Mouse (Mus musculus) gastrocnemius, postnatal 10 days (tissue): ENCODE results near the gene Akap12. TPM values are rescaled to one million over a fixed set of nuclear protein-coding genes. Genes with fewer than 3 reads are reported as not detected.

Source experiments
- DNase-seq: peaks from one replicate; pipeline ENCODE4 v3.0.0; 2021; ENCODE audit warnings: mixed read lengths
- long read RNA-seq, 2 experiments: library from polyadenylated mRNA; stranded (forward); transcript quantifications; one replicate each; pipeline ENCODE4 v2.0.0; 2021
- total RNA-seq, 2 experiments: library from RNA; stranded (reverse); gene quantifications; 2 replicates each; pipeline ENCODE4 v1.2.3; 2021

Akap12 gene
- total RNA-seq, result 10 to 100 TPM; 36.3 to 47.8 TPM
- long read RNA-seq, experiment 1, full-length matches to known transcripts, result 8 of 39 reads
- long read RNA-seq, experiment 1, partial matches to known transcripts, result 18 of 39 reads
- long read RNA-seq, experiment 1, other reads (novel, unspliced or antisense), result 13 of 39 reads
- long read RNA-seq, experiment 2, full-length matches to known transcripts, result 5 of 23 reads
- long read RNA-seq, experiment 2, partial matches to known transcripts, result 9 of 23 reads
- long read RNA-seq, experiment 2, other reads (novel, unspliced or antisense), result 9 of 23 reads

DNA sequence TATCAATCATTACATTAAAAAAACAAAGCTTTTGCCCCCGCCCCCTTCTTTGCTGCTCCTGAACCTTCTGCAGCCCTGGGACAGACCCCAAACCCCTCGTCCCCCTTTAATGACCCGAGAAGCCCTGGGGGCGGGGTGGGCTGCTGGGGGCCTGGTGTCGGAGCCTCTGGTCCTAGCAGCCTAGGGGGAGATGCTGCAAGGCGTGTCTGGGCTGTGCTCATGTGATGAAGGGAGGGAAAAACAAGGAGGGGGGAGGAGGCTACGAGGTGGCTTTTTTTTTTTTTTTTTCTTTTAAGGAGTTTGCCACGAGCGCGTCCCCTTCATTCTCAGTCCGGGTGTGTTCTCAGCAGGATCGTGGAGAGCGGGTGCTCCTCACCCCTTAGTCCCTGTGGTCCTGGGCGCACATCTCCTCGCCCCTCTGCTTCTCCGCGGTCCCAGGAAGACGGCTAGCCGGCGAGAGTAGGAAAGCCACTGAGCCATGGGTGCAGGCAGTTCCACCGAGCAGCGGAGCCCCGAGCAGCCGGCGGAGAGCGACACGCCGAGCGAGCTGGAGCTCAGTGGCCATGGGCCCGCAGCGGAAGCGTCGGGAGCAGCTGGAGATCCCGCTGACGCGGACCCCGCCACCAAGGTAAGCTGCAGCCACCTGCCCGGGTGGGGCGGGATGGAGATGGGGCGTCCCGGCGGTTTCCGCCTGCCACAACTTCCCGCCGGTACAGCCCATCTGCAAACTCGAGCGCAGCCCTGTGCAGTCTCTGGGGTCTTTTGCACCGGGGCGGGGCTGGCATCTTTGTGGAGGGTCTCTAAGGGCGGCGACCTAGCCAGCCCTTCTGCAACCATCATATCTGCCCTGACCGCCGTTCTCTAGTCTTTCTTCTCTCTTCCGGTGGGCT, at the start of gene Akap12:
Gene Akap12 (plus strand): TSS at position 340 of the 890 bp plus-strand sequence.
- DNase-seq, result peak; percentile 50

DNA sequence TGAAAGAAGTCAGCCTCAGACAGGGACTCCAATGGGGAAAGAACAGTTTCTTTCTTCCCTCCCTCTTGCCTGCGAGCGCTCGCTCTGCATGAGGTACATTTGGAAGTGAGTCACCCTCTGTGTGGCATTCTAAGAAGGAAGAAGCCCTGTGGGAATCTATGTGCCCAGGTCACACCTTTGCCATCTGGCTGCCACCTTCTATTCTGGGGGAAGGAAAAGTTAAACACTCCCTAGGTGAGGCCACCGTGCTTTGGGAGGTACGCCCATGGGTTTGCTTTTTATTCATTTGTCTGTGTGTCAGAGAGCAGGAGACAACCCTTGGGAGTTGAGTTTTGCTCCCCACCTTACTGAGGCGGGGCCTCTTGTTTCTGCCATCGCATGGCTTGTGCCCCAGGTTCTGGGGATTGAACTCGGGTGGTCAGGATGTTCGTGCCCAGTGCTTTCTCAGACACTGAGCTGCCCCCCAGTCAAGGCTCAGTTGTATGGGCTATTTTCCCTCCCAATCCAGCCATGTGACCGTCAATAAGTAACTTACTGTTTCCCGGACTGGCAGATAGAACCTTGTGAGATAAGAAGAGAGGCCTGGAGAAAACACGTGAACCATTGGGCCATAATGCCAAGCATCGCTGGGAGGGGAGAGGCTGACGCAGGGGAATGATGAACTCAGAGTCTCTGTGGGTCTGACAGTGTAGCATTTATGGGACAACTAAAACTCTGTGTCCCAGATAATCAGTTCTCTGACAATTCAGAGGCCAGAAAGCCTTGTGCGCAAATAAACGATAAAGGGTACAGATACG, 35.4 kb upstream of the Akap12 start:
- no peak for DNase-seq

- DNase-seq, result no peak
These were observed 33.1 kb upstream of the Akap12 start for GRCm38 (mm10) chr10:4233102-4233501.

GRCm38 (mm10) chr10:4239794-4240574, 26.2 kb upstream of the Akap12 start:
- DNase-seq, result no peak

GRCm38 (mm10) chr10:4243591-4244300, 22.4 kb upstream of the Akap12 start:
- DNase-seq, result no peak

- DNase-seq, result peak; percentile 28
These were observed 20.4 kb upstream of the Akap12 start for GRCm38 (mm10) chr10:4245812-4246211.

GRCm38 (mm10) chr10:4246407-4246806, 19.8 kb upstream of the Akap12 start:
- no peak for DNase-seq

GRCm38 (mm10) chr10:4249235-4249845, 16.8 kb upstream of the Akap12 start:
- DNase-seq, result no peak

GRCm38 (mm10) chr10:4250681-4251080, 15.5 kb upstream of the Akap12 start:
- DNase-seq, result no peak

DNA sequence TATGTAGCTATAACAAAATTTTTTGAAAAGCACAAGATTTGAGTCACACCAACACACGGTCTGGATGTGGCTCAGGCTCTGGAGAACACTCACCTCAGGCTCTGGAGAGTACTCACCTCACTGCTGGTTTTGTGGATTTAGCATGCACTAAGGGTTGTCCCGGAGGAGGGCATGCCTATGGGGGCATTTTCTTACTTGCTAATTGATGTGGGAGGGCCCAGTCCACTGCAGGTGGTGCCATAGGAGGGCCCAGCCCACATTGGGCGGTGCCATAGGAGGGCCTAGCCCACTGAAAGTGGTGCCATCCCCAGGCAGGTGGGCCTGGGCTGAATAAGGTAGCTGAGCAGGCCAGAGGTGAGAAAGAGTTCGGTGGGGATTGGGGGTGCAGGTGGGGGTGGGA, 12.6 kb upstream of the Akap12 start:
- DNase-seq, result no peak

GRCm38 (mm10) chr10:4254459-4254858, 11.7 kb upstream of the Akap12 start:
- DNase-seq, result no peak

- no peak for DNase-seq
These were observed 5.3 kb upstream of the Akap12 start for GRCm38 (mm10) chr10:4260925-4261324.

DNA sequence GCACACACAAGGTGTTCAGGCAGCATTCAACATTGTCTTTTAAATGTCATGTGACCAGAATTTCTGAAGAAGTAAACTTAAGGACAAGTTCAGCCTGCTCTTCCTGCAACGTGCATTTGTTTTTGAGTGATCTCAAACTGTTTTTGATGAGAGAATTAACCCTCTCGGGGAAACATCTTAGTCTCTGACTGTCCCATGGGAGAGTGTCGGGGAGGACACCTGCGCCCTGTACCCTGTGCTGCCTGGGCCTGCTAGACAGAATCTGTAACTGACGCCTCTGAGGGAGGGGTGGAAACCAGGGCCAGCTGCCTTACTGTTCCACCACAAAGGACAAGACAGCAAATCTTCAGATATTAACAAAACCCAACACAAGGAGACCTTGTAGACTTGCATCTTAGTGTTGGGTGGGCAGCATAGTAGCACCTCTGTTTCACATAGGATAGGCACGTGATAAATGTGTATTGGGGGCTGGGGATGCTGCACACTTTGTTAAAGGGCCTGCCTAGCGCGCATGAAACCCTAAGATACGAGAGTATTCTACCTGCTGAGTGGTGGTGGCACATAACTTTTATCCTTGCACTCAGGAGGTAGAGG, 4.7 kb upstream of the Akap12 start:
- no peak for DNase-seq

DNA sequence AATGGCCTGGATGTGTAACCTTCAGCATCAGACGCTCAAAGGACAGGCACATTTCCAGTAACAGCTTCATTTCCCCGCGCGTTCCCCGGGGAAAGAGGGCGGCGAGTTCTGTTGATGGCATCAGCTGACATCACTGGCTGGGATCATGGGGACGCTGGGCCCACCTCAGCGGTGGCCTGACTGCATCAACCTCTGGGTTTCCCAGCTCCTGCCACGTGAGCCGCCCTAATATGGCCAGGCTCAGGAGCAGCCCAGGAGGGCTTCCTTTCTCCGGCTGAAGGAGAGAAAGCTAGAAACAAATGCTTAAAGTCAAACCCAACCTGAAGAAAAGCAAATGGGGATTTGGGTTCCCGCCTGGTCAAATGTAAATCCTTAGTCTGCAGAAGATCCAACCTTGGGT, 539 bp upstream of the Akap12 start:
- DNase-seq, result peak; percentile 25

GRCm38 (mm10) chr10:4266931-4267310, 741 bp downstream of the Akap12 start:
- peak; percentile 34 for DNase-seq

- DNase-seq, result no peak
These were observed 1.3 kb downstream of the Akap12 start for GRCm38 (mm10) chr10:4267481-4267880.

DNA sequence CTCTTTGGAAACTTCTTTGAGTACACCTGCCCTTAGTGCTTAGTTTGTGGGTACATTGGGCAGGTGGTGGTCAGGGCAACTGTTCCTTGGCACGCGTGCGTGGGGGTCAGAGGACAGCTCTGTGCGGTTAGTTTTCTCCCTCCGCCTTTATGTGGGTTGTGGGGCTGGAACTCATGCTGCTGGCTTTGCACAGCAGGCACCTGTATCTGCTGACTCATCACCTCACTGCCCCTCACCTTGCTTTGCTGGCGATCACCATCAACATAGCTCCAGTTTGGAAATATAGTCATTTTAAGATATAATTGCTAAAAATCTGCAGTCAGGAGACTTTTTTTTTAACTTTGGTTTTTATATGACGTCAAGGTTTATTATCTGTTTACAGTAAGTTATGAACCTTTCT, 2.0 kb downstream of the Akap12 start:
- no peak for DNase-seq

DNA sequence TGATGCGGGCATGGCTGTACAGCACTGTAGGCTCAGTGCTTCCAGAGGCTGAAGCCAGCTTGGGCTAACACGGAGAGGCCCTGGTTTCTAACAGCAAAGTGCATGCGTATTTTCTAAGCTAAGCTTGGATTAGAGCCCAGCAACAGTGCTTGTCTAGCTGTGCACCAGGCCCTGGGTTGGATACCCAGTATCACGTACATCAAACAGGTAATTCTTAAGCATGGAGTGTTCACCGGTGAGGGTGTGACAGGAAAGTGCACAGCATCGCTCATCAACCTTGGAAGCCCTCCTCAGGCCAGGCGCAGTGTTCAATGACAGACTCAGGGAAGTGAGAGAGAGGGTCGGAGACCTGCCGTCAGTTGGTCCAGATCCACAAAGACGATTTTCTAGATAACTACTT, 9.4 kb downstream of the Akap12 start:
- no peak for DNase-seq

DNA sequence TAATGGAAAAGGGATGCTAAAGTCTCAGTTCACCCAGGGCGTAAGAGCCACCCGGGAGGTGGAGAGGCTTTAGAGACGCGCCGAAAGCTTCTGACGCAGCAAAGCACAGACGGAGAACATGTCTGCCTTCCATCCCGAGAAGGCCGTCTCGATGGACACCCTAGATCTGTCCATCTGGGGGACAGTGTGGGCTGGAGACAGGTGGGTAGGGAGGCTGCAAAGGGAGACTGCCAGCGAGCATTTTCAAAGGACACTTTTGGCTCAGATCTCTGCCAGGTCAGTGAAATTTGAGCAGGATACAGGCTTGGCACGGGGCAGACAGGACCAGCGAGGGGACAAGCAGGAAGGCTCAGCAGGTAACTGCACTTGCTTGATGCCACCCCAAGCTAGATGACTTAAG, 9.9 kb downstream of the Akap12 start:
- no peak for DNase-seq

GRCm38 (mm10) chr10:4278041-4278440, 11.9 kb downstream of the Akap12 start:
- peak; percentile 43 for DNase-seq
